Mouse (Mus musculus) neural tube, embryonic 13.5 days (tissue): ENCODE data around the gene Mrps34. TPM values are rescaled to one million over a fixed set of nuclear protein-coding genes. Genes with fewer than 3 reads are reported as not detected.

ENCODE experiments used
- ATAC-seq: fragments of 200-750 bp; cut with Nextera tagmentation; 2 replicates; pipeline ENCODE4 v1.8.0; 2017; ENCODE audit warnings: low read depth, mild to moderate bottlenecking, moderate TSS enrichment, moderate library complexity
- H3K27ac ChIP-seq: fragments of 300-500 bp; sonication (generic); replicated peaks from 2 replicates; pipeline ENCODE4 v1.5.1; 2015; ENCODE audit warnings: moderate library complexity, mild to moderate bottlenecking, inconsistent platforms
- H3K27me3 ChIP-seq: fragments of 300-500 bp; sonication (generic); 2 replicates; pipeline ENCODE4 v1.6.1; 2015; ENCODE audit warnings: mild to moderate bottlenecking, inconsistent platforms
- H3K36me3 ChIP-seq: fragments of 300-500 bp; sonication (generic); 2 replicates; pipeline ENCODE4 v1.6.1; 2015; ENCODE audit warnings: mild to moderate bottlenecking, inconsistent platforms
- H3K4me1 ChIP-seq: fragments of 300-500 bp; sonication (generic); replicated peaks from 2 replicates; pipeline ENCODE4 v1.6.1; 2015; ENCODE audit warnings: inconsistent platforms
- H3K4me2 ChIP-seq: fragments of 300-500 bp; sonication (generic); 2 replicates; pipeline ENCODE4 v1.6.1; 2015; ENCODE audit warnings: inconsistent platforms, mild to moderate bottlenecking, moderate library complexity
- H3K4me3 ChIP-seq: fragments of 300-500 bp; sonication (generic); 2 replicates; pipeline ENCODE4 v1.5.1; 2015; ENCODE audit warnings: mild to moderate bottlenecking, inconsistent platforms
- H3K9ac ChIP-seq: fragments of 300-500 bp; sonication (generic); 2 replicates; pipeline ENCODE4 v1.6.1; 2015; ENCODE audit warnings: moderate library complexity, mild to moderate bottlenecking, inconsistent platforms
- H3K9me3 ChIP-seq: fragments of 300-500 bp; sonication (generic); 2 replicates; pipeline ENCODE4 v1.6.1; 2016; ENCODE audit warnings: inconsistent platforms
- WGBS: fragments of 180-500 bp; shearing (Covaris S2); methylation state at CpG from one replicate; pipeline ENCODE4 v1.1.7; 2015; 5-methylcytosine and 5-hydroxymethylcytosine counted together
- polyA plus RNA-seq: library from polyadenylated mRNA; unstranded; fragments of >200 nt; fragmentation: Nextera tagmentation; extraction: Ambion mirVana; gene quantifications from 2 replicates; pipeline ENCODE4 v1.2.1, GENCODE M21; 2015

Mrps34 gene
- 71.1 and 85.7 TPM in 2 replicates for polyA plus RNA-seq

DNA sequence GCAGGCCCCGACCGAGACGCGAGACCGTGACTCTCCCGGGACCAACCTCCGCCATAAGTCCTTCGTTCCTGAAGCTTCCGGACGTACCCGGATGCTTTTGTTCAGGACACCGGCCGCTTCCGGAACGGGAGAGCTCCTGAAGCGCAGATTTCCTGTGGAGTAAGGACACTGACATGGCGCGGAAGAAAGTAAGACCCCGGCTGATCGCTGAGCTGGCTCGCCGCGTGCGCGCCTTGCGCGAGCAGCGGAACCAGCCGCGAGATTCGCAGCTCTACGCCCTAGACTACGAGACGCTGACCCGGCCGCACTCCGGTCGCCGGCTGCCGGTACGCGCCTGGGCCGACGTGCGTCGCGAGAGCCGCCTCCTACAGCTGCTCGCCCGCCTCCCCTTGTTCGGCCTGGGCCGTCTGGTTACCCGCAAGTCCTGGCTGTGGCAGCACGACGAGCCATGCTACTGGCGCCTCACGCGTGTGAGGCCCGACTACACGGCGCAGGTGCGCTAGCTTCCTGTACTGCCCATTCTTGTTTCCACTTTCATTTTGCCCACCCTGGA, at the start of gene Mrps34, which contains the start of gene Eme2:
TSS of gene Mrps34 (plus strand) at position 122 of the 553 bp plus-strand sequence.
TSS of gene Eme2 (minus strand) at position 93 of the 553 bp plus-strand sequence.
- Histone ChIP-seq H3K9ac (peak within 1 kb of the TSS; percentile 95), H3K4me2 (peak within 1 kb of the TSS; percentile 100), H3K27ac (peak within 1 kb of the TSS; percentile 88), H3K27me3 (no peaks in the 10 kb centered on the region), H3K4me1 (peaks cover 52% of the 10 kb centered on the region), H3K9me3 (no peaks in the 10 kb centered on the region), H3K4me3 (peak within 1 kb of the TSS; percentile 85), H3K36me3 (peaks cover 67% of the 10 kb centered on the region)
- ATAC-seq, result peak; percentile 36; the same call in 1 of the 2 replicates
- under 1% methylated on average over 62 of the region's 62 CpGs for WGBS

DNA sequence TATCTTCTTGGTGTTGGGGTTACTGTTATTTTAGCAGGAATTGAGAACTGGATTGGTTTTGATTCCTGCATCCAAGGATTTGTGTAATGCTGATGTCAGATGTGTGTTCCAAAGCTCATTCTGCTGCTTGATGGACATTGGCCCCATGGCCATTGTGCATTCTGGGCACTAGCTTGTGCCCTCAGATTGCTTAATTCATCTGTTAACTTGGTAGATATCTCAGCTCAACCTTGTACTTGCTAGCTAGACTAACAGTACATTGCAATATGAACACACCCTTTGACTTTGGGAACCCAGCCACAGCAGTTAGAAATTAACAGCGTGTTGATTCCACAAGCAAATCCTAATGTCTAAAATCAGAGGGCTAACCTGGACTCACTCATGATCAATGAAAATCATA, 47.5 kb upstream of the Mrps34 start:
- Histone ChIP-seq H3K36me3 (no peaks in the 10 kb centered on the region), H3K4me3 (no peak overlapping the region), H3K9ac (no peak overlapping the region), H3K27ac (no peak overlapping the region), H3K4me1 (peaks cover 24% of the 10 kb centered on the region), H3K4me2 (no peak overlapping the region), H3K9me3 (no peaks in the 10 kb centered on the region), H3K27me3 (peaks cover 20% of the 10 kb centered on the region)
- ATAC-seq, result no peak
- 97% methylated on average over 1 of the region's 1 CpGs for WGBS

DNA sequence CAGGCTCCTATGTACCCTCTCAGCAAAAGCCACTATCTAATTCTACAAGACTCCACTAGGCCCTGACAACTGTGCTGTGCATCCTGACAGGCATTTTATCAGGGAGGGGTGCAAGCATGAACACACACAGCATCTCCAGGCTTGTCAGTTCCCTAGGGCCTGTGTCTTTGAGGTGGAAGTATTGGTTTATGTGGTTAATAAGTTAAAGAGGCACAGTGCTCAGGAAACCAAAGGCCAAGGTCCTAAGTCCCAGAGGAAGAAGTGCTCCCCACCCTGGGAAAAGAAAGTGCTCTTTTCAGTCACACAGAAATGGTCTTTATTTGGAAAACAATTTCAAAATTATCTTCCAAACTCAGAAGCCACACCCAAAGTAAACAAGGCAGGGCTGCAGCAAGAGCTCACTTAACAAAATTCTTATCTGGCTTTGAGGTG, 46.3 kb upstream of the Mrps34 start:
- Histone ChIP-seq H3K36me3 (peaks cover 10% of the 10 kb centered on the region), H3K4me1 (peaks cover 24% of the 10 kb centered on the region), H3K9me3 (no peaks in the 10 kb centered on the region), H3K4me2 (peak overlapping the region; percentile 89), H3K27ac (no peak overlapping the region), H3K4me3 (peak overlapping the region; percentile 77; the same call in 1 of the 2 replicates), H3K27me3 (peaks cover 20% of the 10 kb centered on the region), H3K9ac (no peak overlapping the region; the same call in 1 of the 2 replicates)
- no peak for ATAC-seq

DNA sequence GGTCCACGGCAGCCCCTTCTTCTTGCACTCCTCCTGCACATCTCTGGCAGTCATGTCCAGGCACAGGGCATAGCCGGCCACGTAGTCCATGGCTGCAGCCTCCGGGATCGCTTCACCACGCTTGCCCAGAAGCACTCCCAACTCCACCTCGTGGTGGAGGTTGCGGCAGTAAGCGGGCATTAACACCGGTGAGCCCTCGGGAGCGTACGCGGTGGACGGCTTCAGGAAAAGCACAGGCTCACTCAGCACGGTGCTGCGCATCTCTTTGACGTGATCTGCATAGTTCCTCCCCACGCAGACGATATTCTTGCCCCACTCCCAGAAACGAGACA, 45.2 kb upstream of the Mrps34 start:
- peak overlapping the region; percentile 94 for H3K27ac ChIP-seq

DNA sequence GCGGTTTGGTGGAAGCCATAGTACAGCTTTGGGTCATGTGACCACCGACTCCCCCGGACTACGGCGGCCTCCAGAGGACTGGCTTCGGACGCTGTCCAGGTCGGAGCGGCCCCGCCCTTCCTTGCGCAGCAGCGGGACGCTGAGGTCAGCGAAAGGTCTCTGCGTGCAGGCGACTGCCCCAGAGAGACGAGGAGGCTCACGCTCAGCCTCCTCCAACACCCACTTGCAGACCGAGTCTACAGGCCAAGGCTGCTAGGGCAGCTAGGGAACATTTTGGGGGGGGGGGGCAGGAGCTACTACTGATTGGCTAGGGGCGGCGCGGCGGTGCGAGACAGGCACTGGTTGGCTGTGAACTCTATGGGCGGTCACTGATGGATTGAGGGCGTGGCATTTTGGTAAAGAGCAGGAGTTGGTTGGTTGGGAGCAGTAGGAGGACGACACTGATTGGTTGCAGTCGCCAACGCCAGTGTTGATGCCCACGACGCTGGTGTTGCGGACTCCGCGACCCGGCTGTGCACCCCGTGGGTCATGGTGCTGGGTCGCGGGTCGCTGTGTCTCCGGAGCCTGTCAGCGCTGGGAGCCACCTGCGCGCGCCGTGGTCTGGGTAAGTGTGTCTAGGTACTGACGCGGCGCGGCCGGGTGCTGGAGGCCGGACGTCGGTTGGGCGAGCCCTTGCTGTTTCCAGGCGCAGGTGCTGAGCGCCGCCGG, 44.7 kb upstream of the Mrps34 start, which contains the start of gene Fahd1:
TSS of gene Fahd1 (minus strand) at position 300 of the 708 bp plus-strand sequence.
- ATAC-seq, result peak; percentile 100
- WGBS, result under 1% methylated on average over 58 of the region's 58 CpGs

More for the DNA sequence above, 45.2 kb upstream of the Mrps34 start:
- peak; percentile 73 for ATAC-seq
- peak overlapping the region; percentile 81 for H3K9ac ChIP-seq
- H3K9me3 ChIP-seq, result no peaks in the 10 kb centered on the region
- H3K4me2 ChIP-seq, result peak overlapping the region; percentile 89
- under 1% methylated on average over 21 of the region's 21 CpGs for WGBS
- peaks cover 21% of the 10 kb centered on the region for H3K36me3 ChIP-seq
- peaks cover 14% of the 10 kb centered on the region for H3K27me3 ChIP-seq
- peaks cover 24% of the 10 kb centered on the region for H3K4me1 ChIP-seq
- peak overlapping the region; percentile 77 for H3K4me3 ChIP-seq

DNA sequence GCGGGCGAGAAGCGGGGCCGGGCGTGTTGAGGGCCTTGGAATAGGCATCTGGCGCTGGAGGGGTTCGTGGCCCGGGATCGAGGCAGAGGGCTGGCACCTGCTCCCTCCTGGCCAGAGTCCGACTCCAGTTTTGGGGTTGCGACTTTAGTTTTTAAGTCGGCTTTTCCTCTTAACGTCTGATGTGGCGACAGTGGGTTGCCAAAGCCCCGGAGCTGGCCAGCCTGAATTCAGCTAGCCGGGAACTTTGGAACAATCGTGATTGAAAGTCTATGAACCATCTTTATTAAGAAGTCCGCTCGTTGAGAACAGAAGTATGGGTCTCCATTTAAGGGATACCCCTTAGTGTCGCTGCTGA, 44.2 kb upstream of the Mrps34 start:
- H3K4me1 ChIP-seq, result peaks cover 24% of the 10 kb centered on the region
- peaks cover 8% of the 10 kb centered on the region for H3K27me3 ChIP-seq
- peaks cover 30% of the 10 kb centered on the region for H3K36me3 ChIP-seq
- H3K4me3 ChIP-seq, result peak overlapping the region; percentile 77
- WGBS, result 2% methylated on average over 20 of the region's 20 CpGs
- peak overlapping the region; percentile 81 for H3K9ac ChIP-seq
- ATAC-seq, result no peak
- H3K4me2 ChIP-seq, result peak overlapping the region; percentile 72
- no peaks in the 10 kb centered on the region for H3K9me3 ChIP-seq
- H3K27ac ChIP-seq, result peak overlapping the region; percentile 67

More for the DNA sequence above, 44.7 kb upstream of the Mrps34 start, which contains the start of gene Fahd1:
- Histone ChIP-seq H3K9me3 (no peaks in the 10 kb centered on the region), H3K4me2 (peak within 1 kb of the TSS; percentile 89), H3K4me3 (peak within 1 kb of the TSS; percentile 77), H3K4me1 (peaks cover 24% of the 10 kb centered on the region), H3K9ac (peak within 1 kb of the TSS; percentile 81), H3K27ac (peak within 1 kb of the TSS; percentile 94), H3K27me3 (peaks cover 11% of the 10 kb centered on the region), H3K36me3 (peaks cover 26% of the 10 kb centered on the region)

DNA sequence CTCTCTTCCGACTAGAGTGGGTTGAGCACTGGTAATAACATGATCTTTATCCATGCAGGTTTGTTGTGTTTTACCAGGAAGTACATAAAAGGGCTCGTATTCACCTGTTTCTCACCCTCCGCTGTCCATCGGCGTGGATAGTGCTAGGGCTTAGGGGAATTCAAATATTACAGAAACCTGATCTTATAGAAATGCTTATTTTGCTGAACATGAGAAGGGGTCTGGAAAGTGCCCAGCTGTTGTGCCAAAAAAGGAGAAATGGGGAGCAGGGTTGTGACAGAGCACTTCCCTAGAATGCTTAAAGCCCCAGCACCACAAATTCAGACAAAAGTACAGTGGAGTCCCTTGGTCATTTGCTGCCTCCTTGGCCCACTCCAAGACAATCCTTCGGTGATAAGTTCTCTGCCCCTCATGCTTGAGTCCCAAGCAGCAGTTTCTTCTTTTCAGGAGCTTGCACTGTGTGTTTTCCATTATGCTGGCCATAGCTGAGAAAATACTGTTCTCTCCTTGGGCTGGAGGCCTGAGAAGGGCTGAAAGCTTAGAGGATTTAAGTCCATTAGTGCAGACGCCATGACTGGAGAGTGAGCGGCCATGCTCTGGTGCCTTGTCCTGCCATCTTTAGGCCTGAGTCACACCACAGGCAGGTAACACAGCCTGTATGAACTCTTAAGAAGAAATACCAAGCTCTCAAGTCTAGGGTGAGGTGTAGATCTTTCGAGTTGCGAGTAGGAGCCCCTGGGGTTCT, 43.4 kb upstream of the Mrps34 start:
- ATAC-seq, result no peak
- Histone ChIP-seq H3K4me2 (peak overlapping the region; percentile 72), H3K9ac (peak overlapping the region; percentile 81), H3K27me3 (peaks cover 8% of the 10 kb centered on the region), H3K9me3 (no peaks in the 10 kb centered on the region), H3K36me3 (peaks cover 38% of the 10 kb centered on the region), H3K4me3 (peak overlapping the region; percentile 77), H3K27ac (no peak overlapping the region), H3K4me1 (peaks cover 24% of the 10 kb centered on the region)
- 81% methylated on average over 10 of the region's 10 CpGs for WGBS

DNA sequence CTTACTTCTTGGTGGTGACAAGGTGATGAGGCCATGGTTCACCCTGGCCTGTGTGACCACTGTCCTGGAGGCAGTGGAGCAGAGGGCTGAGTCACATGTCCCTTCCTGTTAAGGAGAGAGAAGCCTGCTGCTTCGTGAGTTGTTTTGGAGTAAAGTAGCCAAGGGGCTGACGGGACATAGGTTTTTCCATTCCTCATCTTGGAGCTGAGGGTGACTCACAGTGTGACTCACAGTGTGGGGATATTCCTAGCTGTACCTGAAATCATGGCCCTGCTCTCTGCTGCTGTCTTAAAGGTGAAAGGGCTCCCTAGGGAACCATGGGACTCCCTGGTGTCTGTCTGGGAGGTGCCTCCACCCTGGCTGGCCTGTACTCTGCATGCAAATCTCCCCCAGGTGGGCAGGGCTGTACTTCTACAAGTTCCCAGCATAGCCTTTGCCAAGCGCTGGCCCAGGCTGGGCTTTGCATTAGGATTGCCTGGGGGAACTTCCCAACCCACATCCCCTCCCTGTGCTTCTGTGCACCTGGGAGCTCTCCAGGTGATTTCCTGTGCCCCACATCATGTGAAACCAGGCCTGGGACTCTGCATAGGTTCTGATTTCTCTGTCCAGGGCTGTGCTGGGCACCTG, 39.0 kb upstream of the Mrps34 start:
- Histone ChIP-seq H3K27ac (no peak overlapping the region), H3K36me3 (peaks cover 59% of the 10 kb centered on the region), H3K4me1 (peaks cover 10% of the 10 kb centered on the region), H3K9me3 (no peaks in the 10 kb centered on the region), H3K27me3 (peaks cover 8% of the 10 kb centered on the region), H3K9ac (no peak overlapping the region), H3K4me2 (no peak overlapping the region), H3K4me3 (no peak overlapping the region)
- ATAC-seq, result no peak
- WGBS, result 85% methylated on average over 3 of the region's 3 CpGs

DNA sequence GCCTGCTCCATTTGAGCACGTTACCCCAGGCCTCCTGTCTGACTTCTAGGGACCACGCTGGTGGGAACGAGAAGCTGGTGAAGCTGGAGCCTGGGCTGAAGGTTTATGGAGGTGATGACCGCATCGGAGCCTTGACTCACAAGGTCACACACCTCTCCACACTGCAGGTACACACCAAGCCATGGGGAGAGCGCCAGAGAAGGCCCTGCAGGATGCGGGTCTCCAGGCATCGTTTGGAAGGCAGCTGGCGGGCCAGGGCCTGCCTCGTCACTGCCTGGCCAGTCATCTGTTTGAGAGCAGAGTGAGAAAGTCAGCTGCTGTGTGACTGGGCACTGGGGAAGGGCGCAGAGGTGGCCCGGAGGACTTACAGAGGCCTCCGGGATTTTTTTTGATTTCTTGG, 38.3 kb upstream of the Mrps34 start:
- Histone ChIP-seq H3K9ac (no peak overlapping the region), H3K9me3 (no peaks in the 10 kb centered on the region), H3K27ac (no peak overlapping the region), H3K27me3 (peaks cover 3% of the 10 kb centered on the region; the same call in 1 of the 2 replicates), H3K4me3 (no peak overlapping the region), H3K4me1 (peaks cover 3% of the 10 kb centered on the region), H3K36me3 (peaks cover 66% of the 10 kb centered on the region), H3K4me2 (no peak overlapping the region)
- 92% methylated on average over 13 of the region's 13 CpGs for WGBS
- ATAC-seq, result no peak

DNA sequence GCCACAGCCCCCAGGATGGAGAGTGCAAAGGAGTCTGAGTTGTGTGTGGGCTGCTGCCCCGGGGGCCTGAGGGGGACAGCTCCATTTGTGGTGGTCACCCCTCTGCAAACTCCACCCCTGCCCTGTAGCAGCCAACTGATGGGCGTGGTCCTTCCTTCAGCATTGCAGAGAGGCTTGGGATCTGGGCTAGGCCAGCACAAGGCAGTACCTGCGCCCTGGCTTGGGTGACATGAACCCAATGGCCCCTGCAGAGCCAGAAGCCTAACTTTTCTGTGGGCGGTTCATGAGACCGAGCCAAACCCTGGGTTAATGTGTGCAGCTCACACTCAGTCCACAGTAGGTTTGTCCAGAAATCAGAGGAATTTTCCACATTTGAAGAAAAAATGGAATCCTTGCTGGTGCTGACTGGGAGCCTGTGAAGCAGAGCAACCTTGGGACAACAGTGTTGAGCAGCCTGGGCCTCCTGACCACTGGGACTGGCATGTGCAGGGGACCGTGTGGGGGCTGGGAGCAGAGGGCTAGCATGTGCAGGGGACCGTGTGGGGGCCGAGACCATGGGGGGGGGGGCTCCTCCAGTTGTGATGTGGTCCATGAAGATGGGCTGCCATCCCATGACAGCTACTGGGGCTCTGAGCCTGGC, 37.0 kb upstream of the Mrps34 start:
- Histone ChIP-seq H3K9me3 (no peaks in the 10 kb centered on the region), H3K36me3 (peaks cover 75% of the 10 kb centered on the region), H3K4me1 (no peaks in the 10 kb centered on the region), H3K4me3 (no peak overlapping the region), H3K27me3 (no peaks in the 10 kb centered on the region), H3K27ac (no peak overlapping the region), H3K4me2 (no peak overlapping the region), H3K9ac (no peak overlapping the region)
- no peak for ATAC-seq
- WGBS, result 87% methylated on average over 8 of the region's 8 CpGs

DNA sequence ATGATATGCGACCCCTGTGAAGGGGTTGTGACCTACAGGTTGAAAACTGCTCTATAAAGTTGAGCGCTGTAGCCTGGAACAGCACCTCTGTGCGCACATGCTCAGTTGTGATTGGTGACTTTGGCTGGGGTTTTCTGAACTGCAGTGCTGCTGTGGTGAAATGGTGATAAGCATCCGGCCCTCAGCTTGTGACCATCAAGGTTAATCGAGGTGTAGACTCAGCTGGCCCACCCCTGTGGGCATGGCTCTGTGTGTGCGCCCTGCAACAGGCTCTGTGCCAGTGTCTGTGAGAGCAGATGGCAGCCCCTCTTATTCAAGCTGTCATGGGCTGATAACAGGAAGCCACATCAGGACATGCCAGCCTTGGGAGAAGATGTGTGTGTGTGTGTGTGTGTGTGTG, 35.9 kb upstream of the Mrps34 start:
- WGBS, result 84% methylated on average over 6 of the region's 6 CpGs
- no peaks in the 10 kb centered on the region for H3K27me3 ChIP-seq
- peaks cover 73% of the 10 kb centered on the region for H3K36me3 ChIP-seq
- H3K9me3 ChIP-seq, result no peaks in the 10 kb centered on the region
- H3K4me2 ChIP-seq, result no peak overlapping the region
- H3K4me1 ChIP-seq, result no peaks in the 10 kb centered on the region
- ATAC-seq, result no peak
- H3K4me3 ChIP-seq, result no peak overlapping the region
- no peak overlapping the region for H3K27ac ChIP-seq
- H3K9ac ChIP-seq, result no peak overlapping the region
